Mouse (Mus musculus) CH12.LX (cell line): Measurements from ENCODE around the gene Bcorl1. TPM values are rescaled to one million over a fixed set of nuclear protein-coding genes. Genes with fewer than 3 reads are reported as not detected.
"Not testable (repeated sequence)": the region's sequence is repeated elsewhere in the genome, so short reads cannot be mapped to it uniquely, and the experiment has no call there.

ENCODE experiments used
- DNase-seq: peaks from one replicate; pipeline ENCODE4 v3.0.0-alpha.2; 2013; ENCODE audit errors: extremely low read depth
- H3K27ac ChIP-seq: 2 replicates; pipeline ENCODE4 v1.5.1; 2012; ENCODE audit warnings: low read depth, mild to moderate bottlenecking, control low read depth, moderate library complexity; ENCODE audit not compliant: insufficient read depth
- H3K27me3 ChIP-seq: replicated peaks from 2 replicates; pipeline ENCODE3; 2012; ENCODE audit warnings: inconsistent platforms
- H3K36me3 ChIP-seq, 2 experiments: replicated peaks in 1 of 2; 2 replicates each; pipeline versions ENCODE3 to v1.6.1; 2012; ENCODE audit warnings: inconsistent platforms in 1 of 2, low read length in 1 of 2, mild to moderate bottlenecking in 1 of 2, mixed read lengths in 1 of 2, moderate library complexity in 1 of 2; ENCODE audit not compliant: control insufficient read depth in 1 of 2, insufficient read depth in 1 of 2
- H3K4me1 ChIP-seq, 2 experiments: 2 replicates each; pipeline ENCODE4 v1.6.1; 2012; ENCODE audit warnings: inconsistent platforms in 1 of 2, moderate library complexity in 1 of 2; ENCODE audit not compliant: insufficient read depth in 2 of 2, control insufficient read depth in 1 of 2
- H3K4me2 ChIP-seq: 2 replicates; pipeline ENCODE4 v1.6.1; 2012; ENCODE audit warnings: low read depth, mild to moderate bottlenecking, control low read depth; ENCODE audit not compliant: poor library complexity, insufficient read depth, severe bottlenecking
- H3K4me3 ChIP-seq, 3 experiments: fragments of 150-350 bp in 1 of 3; sonication (generic) in 1 of 3; replicated peaks in 1 of 3; 2 replicates each; pipeline versions ENCODE3 to v1.5.1; 2011 to 2012; ENCODE audit warnings: low read depth in 2 of 3, low read length in 2 of 3, mild to moderate bottlenecking in 2 of 3, moderate library complexity in 2 of 3, control low read depth in 1 of 3, improper control_type of control experiment in 1 of 3, inconsistent platforms in 1 of 3, mixed read lengths in 1 of 3; ENCODE audit not compliant: poor library complexity in 1 of 3
- H3K79me2 ChIP-seq: replicated peaks from 2 replicates; pipeline ENCODE4 v1.6.1; 2012; ENCODE audit warnings: mild to moderate bottlenecking, moderate library complexity; ENCODE audit not compliant: control insufficient read depth, poor library complexity, insufficient read depth, severe bottlenecking; ENCODE audit errors: extremely low read depth
- H3K9ac ChIP-seq: 2 replicates; pipeline ENCODE4 v1.6.1; 2012; ENCODE audit warnings: low read depth, mild to moderate bottlenecking, control low read depth, moderate library complexity; ENCODE audit not compliant: insufficient read depth
- H3K9me3 ChIP-seq: replicated peaks from 2 replicates; pipeline ENCODE3; 2012; ENCODE audit warnings: low read length, inconsistent platforms, mixed read lengths
- BHLHE40 ChIP-seq: IDR thresholded peaks from 2 replicates; pipeline ENCODE4 v1.6.1; 2011; ENCODE audit warnings: mild to moderate bottlenecking, low read depth, low read length, improper control_type of control experiment
- CHD1 ChIP-seq: IDR thresholded peaks from 2 replicates; pipeline ENCODE4 v1.6.1; 2012; ENCODE audit warnings: low read depth, low read length, improper control_type of control experiment, inconsistent platforms
- ETS1 ChIP-seq: conservative IDR thresholded peaks from 2 replicates; pipeline ENCODE4 v1.6.1; 2012; ENCODE audit warnings: low read depth, mild to moderate bottlenecking, inconsistent platforms, low read length, improper control_type of control experiment, moderate library complexity
- HCFC1 ChIP-seq: IDR thresholded peaks from 2 replicates; pipeline ENCODE4 v1.6.1; 2012; ENCODE audit warnings: low read depth, mild to moderate bottlenecking, inconsistent platforms, low read length, improper control_type of control experiment
- IRF4 ChIP-seq: IDR thresholded peaks from 2 replicates; pipeline ENCODE4 v1.6.1; 2014; ENCODE audit warnings: low read depth, mild to moderate bottlenecking, inconsistent platforms, low read length, improper control_type of control experiment
- JUND ChIP-seq: conservative IDR thresholded peaks from 2 replicates; pipeline ENCODE4 v1.6.1; 2011; ENCODE audit warnings: low read depth, low read length, improper control_type of control experiment
- PAX5 ChIP-seq: IDR thresholded peaks from 2 replicates; pipeline ENCODE4 v1.6.1; 2012; ENCODE audit warnings: low read length, inconsistent platforms, mixed read lengths
- SIN3A ChIP-seq: IDR thresholded peaks from 2 replicates; pipeline ENCODE4 v1.6.1; 2012; ENCODE audit warnings: low read length, improper control_type of control experiment, inconsistent platforms
- TBP ChIP-seq: conservative IDR thresholded peaks from 2 replicates; pipeline ENCODE4 v1.6.1; 2011; ENCODE audit warnings: low read depth, low read length, improper control_type of control experiment
- TCF12 ChIP-seq: IDR thresholded peaks from 2 replicates; pipeline ENCODE4 v1.6.1; 2014; ENCODE audit warnings: low read depth, mild to moderate bottlenecking, inconsistent platforms, low read length, improper control_type of control experiment
- USF1 ChIP-seq: IDR thresholded peaks from 2 replicates; pipeline ENCODE4 v1.6.1; 2014; ENCODE audit warnings: low read depth, mild to moderate bottlenecking, inconsistent platforms, low read length, improper control_type of control experiment
- USF2 ChIP-seq: conservative IDR thresholded peaks from 2 replicates; pipeline ENCODE4 v1.6.1; 2011; ENCODE audit warnings: low read depth, low read length, improper control_type of control experiment
- ZMIZ1 ChIP-seq: IDR thresholded peaks from 2 replicates; pipeline ENCODE4 v1.6.1; 2012; ENCODE audit warnings: low read depth, mild to moderate bottlenecking, inconsistent platforms, low read length, improper control_type of control experiment
- ZNF384 ChIP-seq: IDR thresholded peaks from 2 replicates; pipeline ENCODE4 v1.6.1; 2012; ENCODE audit warnings: low read depth, low read length, improper control_type of control experiment, inconsistent platforms
- dilution Hi-C: fragments of 300-500 bp; cut with MboI; formaldehyde crosslinking; loops from 2 replicates; pipeline ENCODE4 v1.14.3; 2020; ENCODE audit warnings: low sequenced_read_pairs; ENCODE audit not compliant: extremely low pct_unique_long_range_greater_than_20kb, extremely low pct_ligation_motif_present
- in situ Hi-C: fragments of 300-500 bp; cut with MboI; formaldehyde crosslinking; loops from 3 replicates; pipeline ENCODE4 v1.14.3; 2019; ENCODE audit warnings: low sequenced_read_pairs, low pct_ligation_motif_present, low pct_unique_long_range_greater_than_20kb, mixed read lengths
- polyA plus RNA-seq: library from polyadenylated mRNA; unstranded; fragments of >175 nt; gene quantifications from 2 replicates; pipeline ENCODE4 v1.2.1, GENCODE M21; 2012; ENCODE audit warnings: low read depth; ENCODE audit not compliant: insufficient read length
- total RNA-seq, 2 experiments: library from RNA; depleted of rRNA; stranded (reverse); fragments of 300-350 nt in 1 of 2; fragments of >200 nt in 1 of 2; gene quantifications; 2 replicates each; pipeline ENCODE4 v1.2.3; 2012 to 2014

Gene Bcorl1
- total and polyA plus RNA-seq, 3 experiments, result 0.30 to 2.2 (median 1.9) TPM

DNA sequence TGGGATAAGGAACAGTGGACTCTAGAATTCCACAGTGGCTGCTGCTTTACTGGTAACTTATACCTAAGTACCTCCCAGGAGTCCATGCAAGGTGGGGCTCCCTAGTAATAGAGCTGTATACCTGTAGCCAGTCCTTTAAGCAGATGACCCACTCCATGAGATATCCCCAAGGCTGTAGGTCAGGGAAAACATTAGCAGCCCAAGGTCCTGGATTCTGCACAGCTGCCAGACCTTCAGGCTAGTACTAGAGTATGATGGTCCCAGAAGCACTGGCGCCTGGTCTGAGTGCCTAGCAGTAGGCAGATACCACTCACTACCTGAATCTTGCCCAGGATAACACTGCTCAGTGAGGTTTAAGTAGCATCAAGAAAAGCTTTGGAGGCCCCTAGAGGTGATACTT, 93.1 kb downstream of the Bcorl1 start:
- no peak overlapping the region for H3K4me2 ChIP-seq
- no peaks in the 10 kb centered on the region for H3K9me3 ChIP-seq
- no peak overlapping the region for H3K4me3 ChIP-seq
- in situ Hi-C loops (no loop called here), dilution Hi-C loops (no loop called here)
- no peaks in the 10 kb centered on the region for H3K27me3 ChIP-seq
- H3K4me1 ChIP-seq, result peaks cover 30 to 64% of the 10 kb centered on the region in 2 experiments
- no peak for DNase-seq
- no peak for TF ChIP-seq HCFC1
- TF ChIP-seq JUND, result no peak
- TF ChIP-seq SIN3A, result no peak
- TF ChIP-seq PAX5, result no peak
- no peak for TF ChIP-seq TBP
- no peak for TF ChIP-seq CHD1
- H3K27ac ChIP-seq, result peak overlapping the region; percentile 72; the same call in 1 of the 2 replicates
- no peaks in the 10 kb centered on the region; the same call in 1 of the 2 replicates for H3K79me2 ChIP-seq
- no peak overlapping the region for H3K9ac ChIP-seq
- peaks cover 0 to 3% of the 10 kb centered on the region in 2 experiments for H3K36me3 ChIP-seq

DNA sequence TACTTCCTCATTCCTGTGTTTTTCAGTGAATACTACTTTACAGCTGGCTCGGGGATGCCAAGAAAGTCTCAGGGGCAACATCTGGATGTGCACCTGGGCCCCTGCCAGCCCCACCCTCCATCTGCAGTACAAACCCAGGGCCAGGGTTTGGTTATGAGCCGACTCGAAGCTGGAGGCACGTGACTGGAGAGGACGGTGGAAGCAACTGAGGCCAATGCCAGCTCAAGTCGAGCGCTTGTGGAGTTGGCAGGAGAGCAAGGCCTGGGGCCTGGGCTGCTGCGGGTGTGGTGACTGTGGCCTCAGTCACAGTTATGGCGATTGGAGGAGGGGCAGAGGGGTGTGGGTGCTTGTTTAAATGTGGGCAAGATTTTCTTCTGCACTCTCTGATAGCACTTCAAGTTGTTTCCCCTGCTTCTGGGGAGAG, 94.3 kb downstream of the Bcorl1 start:
- peak overlapping the region; percentile 38; the same call in 1 of the 2 replicates for H3K4me2 ChIP-seq
- peak overlapping the region; percentile 62 for H3K27ac ChIP-seq
- no peak overlapping the region for H3K9ac ChIP-seq
- dilution Hi-C loops (no loop called here), in situ Hi-C loops (no loop called here)
- TF ChIP-seq BHLHE40, result peak; percentile 94
- no peak for TF ChIP-seq ZMIZ1
- TF ChIP-seq USF1, result peak; percentile 71
- peak; percentile 34; the same call in 1 of the 2 replicates for TF ChIP-seq IRF4
- peak; percentile 55 for TF ChIP-seq USF2
- peak; percentile 53 for TF ChIP-seq ETS1
- TF ChIP-seq TCF12, result peak; percentile 91
- no peak for TF ChIP-seq PAX5
- H3K9me3 ChIP-seq, result no peaks in the 10 kb centered on the region
- H3K27me3 ChIP-seq, result no peaks in the 10 kb centered on the region
- no peak overlapping the region for H3K4me3 ChIP-seq
- peaks cover 0 to 3% of the 10 kb centered on the region in 2 experiments for H3K36me3 ChIP-seq
- no peak for DNase-seq
- H3K79me2 ChIP-seq, result peaks cover 2% of the 10 kb centered on the region; the same call in 1 of the 2 replicates
- H3K4me1 ChIP-seq, result peaks cover 32 to 70% of the 10 kb centered on the region in 2 experiments

DNA sequence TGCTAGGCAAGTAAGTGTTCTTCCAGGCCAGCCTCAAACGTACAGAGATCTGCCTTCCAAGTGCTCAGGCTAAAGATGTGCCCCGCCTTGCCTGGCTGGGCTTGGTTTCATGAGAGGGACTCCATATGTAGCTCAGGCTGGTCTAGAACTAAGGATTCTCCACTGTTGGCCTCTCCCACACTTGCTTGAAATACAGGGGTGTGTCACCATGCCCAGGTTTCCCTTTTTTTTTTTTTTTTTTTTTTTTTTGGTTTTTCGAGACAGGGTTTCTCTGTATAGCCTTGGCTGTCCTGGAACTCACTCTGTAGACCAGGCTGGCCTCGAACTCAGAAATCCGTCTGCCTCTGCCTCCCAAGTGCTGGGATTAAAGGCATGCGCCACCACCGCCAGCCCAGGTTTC, 94.9 kb downstream of the Bcorl1 start:
- H3K79me2 ChIP-seq, H3K36me3 ChIP-seq, DNase-seq, in situ Hi-C loops, dilution Hi-C loops, H3K27me3 ChIP-seq, H3K4me2 ChIP-seq, H3K4me3 ChIP-seq, H3K9me3 ChIP-seq: not testable (repeated sequence)
- peaks cover 32 to 70% of the 10 kb centered on the region in 2 experiments for H3K4me1 ChIP-seq
- H3K27ac ChIP-seq, result peak overlapping the region; percentile 62
- peak; percentile 53 for TF ChIP-seq ZNF384
- TF ChIP-seq, all 38 proteins: peak for 1; not testable (repeated sequence) for 37
- H3K9ac ChIP-seq, result not testable (repeated sequence)
